Mouse (Mus musculus) mouse trophoblast stem cell (cell line): ENCODE data around the gene Trim39.
"Not testable (repeated sequence)": the region's sequence is repeated elsewhere in the genome, so short reads cannot be mapped to it uniquely, and the experiment has no call there.

Experiments
- in situ Hi-C, 2 experiments: fragments of 300-500 bp; cut with MseI, MboI; formaldehyde crosslinking; loops; 2 replicates in 1 of 2; 3 replicates in 1 of 2; pipeline ENCODE4 v1.15.1; 2025

The Trim39 gene

DNA sequence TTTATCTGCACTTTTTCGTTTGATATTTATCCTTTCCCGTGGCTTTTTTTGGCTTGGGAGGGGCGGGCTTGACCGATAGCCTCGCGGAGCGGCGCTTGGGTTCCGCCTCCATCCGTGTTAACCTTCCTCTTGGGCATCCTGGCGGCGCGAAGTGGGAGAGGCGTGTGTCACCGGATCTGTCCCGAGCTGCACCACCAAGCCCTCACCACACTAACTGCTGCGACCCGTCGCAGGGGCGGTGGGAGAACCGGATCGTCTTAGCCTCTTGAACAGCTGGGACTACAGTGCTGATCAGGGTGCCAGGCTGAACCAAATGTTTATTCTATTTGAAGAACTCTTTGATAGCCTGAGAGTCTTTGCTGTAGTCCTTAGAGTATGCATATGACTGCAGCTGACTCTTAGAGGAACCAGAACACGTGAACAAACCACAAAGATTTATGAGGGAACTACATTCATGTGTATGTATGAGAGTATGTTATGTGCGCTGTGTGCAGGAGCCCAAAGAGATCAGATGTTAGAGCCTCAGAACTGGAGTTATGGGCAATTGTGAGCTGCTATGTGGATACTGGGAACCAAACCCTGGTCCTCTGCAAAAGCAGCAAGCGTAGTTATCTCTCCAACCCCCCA, 19.7 kb downstream of the Trim39 start:
- in situ Hi-C loops = no loop called here

DNA sequence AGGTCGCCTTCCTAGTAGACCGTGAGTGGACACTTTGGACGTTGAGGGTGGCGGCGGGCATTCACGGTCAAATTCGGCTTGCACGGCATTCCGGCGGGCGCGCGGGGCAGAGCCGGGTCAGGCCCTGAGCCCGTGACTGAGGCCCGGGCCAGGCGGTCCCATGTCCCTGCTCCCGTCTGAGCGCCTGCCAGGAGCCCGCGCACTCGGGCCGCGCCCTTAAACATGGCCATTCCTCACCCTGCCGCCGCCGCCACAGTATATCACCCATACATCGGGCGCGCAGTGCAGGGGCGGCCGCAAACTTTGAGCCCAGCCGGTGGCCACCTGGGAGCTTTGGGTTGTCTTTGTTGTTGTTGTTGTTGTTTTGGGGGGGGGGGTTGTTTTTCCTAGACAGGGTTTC, 23.2 kb downstream of the Trim39 start:
- in situ Hi-C loops = no loop called here

DNA sequence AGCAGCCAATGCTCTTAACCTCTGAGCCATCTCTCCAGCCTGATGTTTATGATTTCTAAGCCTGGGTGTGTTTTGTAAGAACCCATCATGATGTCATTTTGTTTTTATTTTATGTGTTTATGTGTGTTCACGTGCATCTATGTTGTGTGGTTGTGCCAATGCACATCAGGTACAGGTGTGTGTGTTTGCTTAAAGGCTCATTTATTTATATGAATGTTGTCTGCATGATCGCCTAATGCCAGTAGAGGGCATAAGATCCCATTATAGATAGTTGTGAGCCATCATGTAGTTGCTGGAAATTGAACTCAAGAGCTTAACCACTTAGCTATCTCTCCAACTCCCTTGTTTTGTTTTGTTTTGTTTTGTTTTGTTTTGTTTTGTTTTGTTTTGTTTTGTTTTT, 26.3 kb downstream of the Trim39 start:
- in situ Hi-C loops = no loop called here

DNA sequence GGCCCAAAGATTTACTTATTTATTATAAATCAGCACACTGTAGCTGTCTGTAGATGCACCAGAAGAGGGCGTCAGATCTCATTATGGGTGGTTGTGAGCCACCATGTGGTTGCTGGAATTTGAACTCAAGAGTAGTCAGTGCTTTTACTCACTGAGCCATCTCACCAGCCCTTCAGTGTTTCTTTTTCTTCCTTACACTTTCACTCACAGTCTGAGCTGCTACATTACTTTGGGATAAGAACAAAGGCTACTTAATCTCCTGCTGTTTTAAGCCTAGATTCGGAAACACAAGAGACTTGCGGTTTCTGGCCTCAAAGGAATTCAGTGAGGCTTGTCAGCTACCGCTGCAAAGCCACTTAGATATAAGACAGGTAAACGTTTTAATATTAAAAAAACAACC, 28.0 kb downstream of the Trim39 start:
- in situ Hi-C loops = no loop called here

DNA sequence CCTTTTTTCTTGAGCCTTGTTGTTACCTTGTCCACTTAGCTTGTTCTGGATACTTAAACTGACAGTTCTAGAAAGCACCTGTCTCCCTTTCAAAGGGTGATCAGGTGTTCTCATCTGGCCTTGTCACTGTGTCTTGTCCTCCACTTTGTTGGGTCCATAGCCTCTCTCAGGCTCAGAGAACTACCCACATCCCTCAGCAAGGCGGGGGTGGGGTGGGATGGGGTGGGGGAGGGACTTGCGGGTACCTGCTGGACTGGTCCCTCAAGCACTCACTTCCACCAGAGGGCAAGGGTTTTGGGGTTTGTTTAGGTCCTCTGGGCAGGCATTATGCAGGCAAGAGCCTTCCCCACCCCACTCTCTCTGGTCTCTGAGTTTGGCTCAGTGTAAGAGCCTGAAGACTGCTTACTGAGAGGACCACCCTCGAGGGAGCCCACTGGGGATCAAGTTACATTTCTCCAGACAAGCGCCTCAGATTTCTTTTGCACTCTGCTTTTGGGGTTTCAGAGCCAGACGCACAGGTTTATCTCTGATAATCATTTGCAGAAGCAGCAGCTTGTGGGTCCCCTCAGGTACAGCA, 31.3 kb downstream of the Trim39 start:
- in situ Hi-C loops = no loop called here

DNA sequence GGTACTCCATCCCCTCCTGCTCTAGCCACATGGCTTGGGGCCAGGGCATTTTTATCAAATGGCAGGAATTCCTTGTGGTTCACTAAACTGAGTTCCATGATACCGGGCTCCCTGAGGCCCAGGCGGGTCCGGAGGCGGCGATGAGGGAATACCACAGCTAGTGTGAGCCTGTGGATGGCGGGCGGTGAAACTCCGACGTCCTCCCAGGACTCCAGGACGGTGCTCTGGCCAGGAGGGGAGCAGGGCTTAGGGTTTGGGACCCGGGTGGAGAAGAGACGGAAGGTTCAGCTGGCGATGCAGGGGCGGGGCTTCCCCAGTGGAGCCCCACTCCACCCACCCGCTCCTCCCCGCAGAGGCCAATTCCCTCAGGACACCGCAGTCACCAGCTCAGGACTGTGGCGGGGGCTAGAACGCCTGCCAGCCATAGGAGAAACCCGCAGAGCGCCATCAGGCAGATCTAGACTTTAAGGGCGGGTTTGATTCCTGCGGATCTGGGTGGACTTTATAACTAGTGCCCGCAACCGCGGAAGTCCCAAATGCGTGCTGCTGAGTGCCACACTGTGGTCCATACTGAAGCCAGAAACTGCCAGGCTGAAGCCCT, 34.6 kb downstream of the Trim39 start:
- in situ Hi-C loops = no loop called here

DNA sequence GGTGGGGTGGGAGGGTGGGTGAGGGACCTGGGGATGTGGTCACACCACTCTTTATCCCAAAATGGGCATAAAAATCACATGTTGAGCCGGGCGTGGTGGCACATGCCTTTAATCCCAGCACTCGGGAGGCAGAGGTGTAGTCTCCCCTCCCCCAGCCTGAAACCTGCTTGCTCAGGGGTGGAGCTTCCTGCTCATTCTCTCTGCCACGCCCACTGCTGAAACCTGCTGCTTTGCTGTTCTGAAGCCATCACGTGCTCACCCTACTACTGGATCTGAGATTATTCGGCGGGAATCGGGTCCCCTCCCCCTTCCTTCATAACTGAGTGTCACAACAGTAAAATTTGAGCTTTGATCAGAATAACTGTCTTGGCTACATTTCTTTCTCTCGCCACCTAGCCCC, 36.7 kb downstream of the Trim39 start:
- in situ Hi-C loops = not testable (repeated sequence)

DNA sequence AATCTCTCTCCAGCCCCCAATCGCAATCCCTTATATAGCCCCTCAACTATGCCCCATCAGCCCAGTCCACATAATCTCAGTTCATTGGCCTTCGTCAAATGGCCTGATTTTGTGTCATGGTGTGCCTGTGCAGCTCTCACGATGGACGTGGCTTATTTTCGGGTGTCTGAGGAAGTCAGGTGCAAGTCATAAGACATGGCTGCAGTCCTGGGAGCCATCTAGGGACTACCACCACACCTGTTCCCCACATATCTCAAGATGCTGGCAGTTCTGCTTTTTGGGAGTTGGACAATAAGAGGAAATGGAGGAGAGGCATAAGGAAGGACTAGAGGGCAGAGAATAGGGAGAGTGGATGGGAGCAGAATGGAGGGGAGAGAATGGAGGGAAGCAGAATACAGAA, 38.5 kb downstream of the Trim39 start:
- in situ Hi-C loops = no loop called here

DNA sequence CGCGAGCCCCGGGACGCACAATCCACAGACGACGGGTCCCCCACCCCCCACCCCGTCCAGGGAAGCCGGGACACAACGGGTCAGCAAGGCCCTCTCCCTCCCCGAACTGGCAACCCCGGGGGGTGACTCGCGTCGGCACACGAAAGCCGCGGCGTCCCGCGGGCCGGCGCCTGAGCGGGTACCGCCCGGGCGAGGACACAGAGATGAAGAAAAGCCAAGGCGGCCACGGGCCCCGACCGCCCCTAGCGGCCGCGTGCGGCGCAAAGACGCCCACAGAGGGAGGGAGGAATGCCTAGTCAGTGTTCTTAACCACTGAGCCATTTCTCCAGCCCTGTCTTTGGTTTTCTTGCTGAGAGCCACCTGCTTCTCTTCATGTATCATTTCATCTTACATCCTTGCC, 40.7 kb downstream of the Trim39 start:
- in situ Hi-C loops = no loop called here

DNA sequence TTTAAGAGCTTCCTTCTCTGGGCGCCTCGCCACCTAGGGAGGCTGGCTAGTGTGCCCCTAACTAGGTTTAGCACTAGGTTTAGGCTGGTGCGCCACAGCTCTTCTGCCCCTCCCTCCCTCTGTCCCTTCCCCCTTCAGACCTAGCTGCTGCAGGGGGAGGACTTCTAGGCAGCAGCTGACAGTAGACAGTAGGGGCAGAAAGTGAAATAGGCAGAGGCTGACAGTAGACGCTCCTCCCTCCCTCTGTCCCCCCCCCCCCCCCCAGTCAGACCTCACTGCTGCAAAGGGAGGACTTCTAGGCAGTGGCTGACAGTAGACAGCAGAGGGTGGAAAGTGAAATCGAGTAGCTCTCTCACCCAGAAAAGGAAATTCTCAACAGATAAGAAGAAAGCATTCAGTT, 43.0 kb downstream of the Trim39 start:
- in situ Hi-C loops = no loop called here

DNA sequence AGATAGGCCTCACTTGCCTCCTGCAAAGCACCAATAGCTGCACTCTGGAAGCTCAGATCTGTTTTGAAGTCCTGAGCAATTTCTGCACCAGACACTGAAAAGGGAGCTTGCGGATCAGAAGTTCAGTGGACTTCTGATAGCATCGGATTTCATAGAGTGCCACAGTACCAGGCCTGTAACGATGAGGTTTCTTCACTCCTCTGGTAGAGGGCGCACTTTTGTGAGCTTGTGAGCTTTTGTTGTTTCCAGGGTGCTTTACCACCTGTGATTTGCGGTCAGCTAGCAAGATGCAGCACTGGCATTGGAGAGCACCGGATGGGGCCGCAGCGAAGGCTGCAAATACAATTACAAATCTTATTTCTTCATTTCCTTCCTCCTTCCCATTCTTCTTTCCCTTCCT, 45.1 kb downstream of the Trim39 start:
- in situ Hi-C loops = no loop called here

DNA sequence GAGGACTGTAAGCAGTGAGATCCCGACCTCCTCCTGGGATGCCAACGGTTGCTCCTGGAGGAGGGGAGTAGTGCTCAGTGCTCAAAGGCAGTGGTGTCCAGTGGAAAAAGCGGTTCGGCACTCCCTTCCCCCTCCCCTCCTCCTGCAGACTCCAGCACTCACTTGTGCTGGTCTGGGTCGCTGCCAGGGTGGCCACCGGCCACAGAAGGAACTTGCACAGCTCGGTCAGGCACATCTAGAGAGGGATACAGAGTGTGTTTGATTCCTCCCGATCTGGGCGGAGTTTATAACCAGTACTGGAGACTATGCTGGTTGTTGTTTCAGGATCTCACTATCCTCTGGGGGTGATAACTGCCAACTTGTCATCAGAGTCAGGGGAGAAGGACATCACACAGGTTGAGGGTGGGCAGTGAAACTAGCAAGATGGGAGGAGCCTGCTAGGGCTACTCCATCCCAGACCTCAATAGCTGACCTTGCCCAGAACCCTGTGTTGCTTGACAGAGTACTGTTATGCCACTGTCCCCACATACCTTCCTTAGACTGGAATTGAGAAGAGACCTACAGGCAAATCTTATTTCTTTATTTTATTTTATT, 46.7 kb downstream of the Trim39 start:
- in situ Hi-C loops = no loop called here

DNA sequence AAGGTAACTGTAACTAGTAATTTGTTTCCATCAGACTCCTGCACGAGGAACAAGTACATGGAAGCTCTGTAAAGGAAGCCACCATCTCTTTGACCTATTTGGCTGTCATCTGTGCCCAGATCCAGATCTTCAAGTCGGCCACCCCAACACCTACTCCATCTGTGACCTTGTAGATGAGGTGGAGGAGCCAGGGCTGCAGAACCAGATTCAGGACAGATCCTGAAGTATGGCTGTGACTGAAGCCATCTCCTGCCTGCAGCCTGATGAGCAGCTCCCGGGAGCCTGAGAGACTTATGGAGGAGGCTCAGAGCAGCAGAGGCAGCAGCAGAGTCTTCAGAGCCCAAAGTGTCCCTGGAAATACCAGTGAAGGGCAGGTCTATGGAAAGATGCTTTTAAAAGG, 47.6 kb downstream of the Trim39 start:
- in situ Hi-C loops = no loop called here

DNA sequence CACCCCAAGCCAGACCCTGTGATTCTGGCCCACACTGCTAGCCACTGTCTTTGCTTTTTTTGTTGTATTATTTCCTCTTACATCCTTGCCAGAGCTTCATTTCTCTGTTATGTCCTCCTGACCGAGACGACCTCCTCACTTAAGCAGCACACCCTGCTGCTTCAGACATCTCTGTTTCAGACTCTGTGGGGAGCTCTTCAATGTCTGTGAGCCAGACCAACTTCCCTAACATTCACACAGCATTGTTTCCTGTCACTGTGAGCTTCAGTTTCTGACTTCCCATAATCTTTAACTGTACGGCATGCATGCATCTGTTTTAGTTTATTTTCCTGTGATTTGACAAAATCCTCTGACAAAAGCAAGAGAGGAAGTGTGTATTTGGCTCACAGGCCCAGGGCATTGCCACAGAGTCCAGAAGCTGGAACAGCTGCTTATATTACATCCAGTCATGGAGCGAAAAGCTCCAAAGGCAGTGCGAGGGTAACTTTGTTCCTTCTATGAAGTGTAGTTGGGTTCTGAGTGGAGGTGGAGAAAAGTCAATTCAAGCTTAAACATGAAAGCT, 53.4 kb downstream of the Trim39 start:
- in situ Hi-C loops = no loop called here

DNA sequence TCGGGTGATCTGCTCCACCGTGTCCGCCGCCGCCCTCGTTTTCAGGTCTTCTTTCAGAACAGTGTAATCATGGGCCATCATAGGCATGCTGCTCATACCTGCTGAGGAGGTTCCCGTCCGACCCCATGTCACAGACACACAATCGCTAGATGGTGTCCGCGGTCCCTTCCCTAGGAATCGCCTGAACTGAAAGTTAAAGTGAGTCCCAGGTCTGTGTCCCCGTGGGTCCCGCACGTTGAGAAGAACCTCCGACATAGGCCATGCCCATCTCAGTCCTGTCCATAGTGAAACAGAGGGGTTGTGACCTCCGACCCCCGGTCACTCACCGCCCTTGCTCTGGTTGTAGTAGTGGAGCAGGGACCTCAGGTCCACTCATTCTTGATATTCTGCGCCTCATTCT, 56.5 kb downstream of the Trim39 start:
- in situ Hi-C loops = no loop called here
